18 mouse cellular contexts compared by ENCODE assay signal in the genomic region with DNA sequence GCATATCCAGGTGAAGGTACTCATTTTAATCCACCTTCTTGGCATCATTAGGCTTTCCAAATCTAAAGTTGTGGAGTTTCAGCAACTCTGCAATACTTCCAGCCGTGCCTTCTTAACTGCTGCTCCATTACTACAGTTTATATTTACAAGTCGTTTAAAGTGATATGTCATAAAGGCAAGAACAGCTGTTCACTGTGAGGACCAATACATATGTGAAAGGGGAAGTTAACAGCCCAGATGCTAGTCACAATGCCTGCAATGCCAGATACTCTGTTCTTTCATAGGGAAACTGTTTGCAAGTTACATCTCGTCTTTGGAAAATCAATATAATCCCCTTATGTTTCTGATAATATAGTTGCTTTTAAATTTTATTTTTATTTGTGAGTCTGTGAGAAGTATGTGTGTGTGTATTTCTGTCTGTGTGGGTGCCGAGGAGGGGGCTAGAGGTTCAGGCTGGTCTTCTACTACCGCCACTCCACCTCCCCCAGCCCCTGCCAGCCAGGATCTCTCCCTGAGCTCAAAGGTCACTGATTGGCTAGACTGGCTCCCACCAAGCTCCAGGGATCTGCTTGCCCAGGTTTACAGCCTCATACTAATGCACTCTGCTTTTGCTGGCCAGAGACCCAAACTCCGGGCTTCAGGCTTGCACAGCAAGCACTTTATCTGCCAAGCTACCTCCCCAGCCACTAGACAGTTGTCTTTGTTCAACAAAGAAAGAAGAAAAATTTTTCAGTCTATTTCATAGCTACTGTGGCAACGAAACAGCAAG. TPM values are rescaled to one million over a fixed set of nuclear protein-coding genes. Genes with fewer than 3 reads are reported as not detected.
DNase-seq lines count a peak whose midpoint lies in the region; ATAC-seq and TF ChIP-seq lines count a peak whose summit lies in the region.
"Had no signal": no experiment of that assay in that cellular context is flagged by ENCODE, and none has a peak within 500 bp of the region (broad histone marks: within the 10 kb centered on the region; RNA-seq: fewer than 3 reads in every experiment).

No protein-coding gene starts in this region.

- H3K27ac ChIP-seq in heart, embryonic 10.5 days: no peak overlapping the region
- no peak overlapping the region for H3K27ac ChIP-seq in lung, embryonic 14.5 days (ENCODE audit: low read depth)
- H3K27ac ChIP-seq in liver, embryonic 16.5 days (ENCODE audit: low read length): no peak overlapping the region
- H3K27ac ChIP-seq: forebrain, embryonic 13.5 days; gastrocnemius, adult 2 months; left cerebral cortex, adult 2 months; neural tube, embryonic 13.5 days; stomach, postnatal 0 days had no signal

- no peaks in the 10 kb centered on the region for H3K9me3 ChIP-seq in heart, embryonic 10.5 days
- no peaks in the 10 kb centered on the region for H3K9me3 ChIP-seq in lung, embryonic 14.5 days (ENCODE audit: low read depth, low read length)
- no peaks in the 10 kb centered on the region for H3K9me3 ChIP-seq in liver, embryonic 16.5 days (replicated peaks; ENCODE audit: control insufficient read depth, low read length)
- H3K9me3 ChIP-seq: forebrain, embryonic 13.5 days; neural tube, embryonic 13.5 days had no signal

- peak; percentile 84 for DNase-seq in heart, adult 11 months
- DNase-seq in heart, embryonic 10.5 days (ENCODE audit: low spot score): no peak
- peak; percentile 57 for DNase-seq in lung, embryonic 14.5 days
- no peak for DNase-seq in lung, postnatal 4 days
- no peak for DNase-seq in T-cell, adult 2 months (ENCODE audit: low spot score)
- no peak for DNase-seq in embryo, embryonic 10.5 days (ENCODE audit: low spot score)
- DNase-seq: cerebellum, adult 9-11 months; gastrocnemius, adult 2 months; heart, postnatal 4 days; spleen, adult 18-20 months had no signal

- H3K4me2 ChIP-seq in lung, embryonic 14.5 days: no peak overlapping the region
- no peak overlapping the region for H3K4me2 ChIP-seq in liver, embryonic 16.5 days (ENCODE audit: low read depth, low read length)
- H3K4me2 ChIP-seq: forebrain, embryonic 13.5 days; heart, embryonic 11.5 days; neural tube, embryonic 13.5 days had no signal

- no peak for TF ChIP-seq CTCF in lung, embryonic 14.5 days (IDR thresholded peaks at IDR 0.05; ENCODE audit: low read depth)

- 67% methylated on average over 7 of the region's 7 CpGs for WGBS in heart, embryonic 10.5 days
- WGBS in lung, embryonic 14.5 days: 43% methylated on average over 7 of the region's 7 CpGs
- 40% methylated on average over 7 of the region's 7 CpGs for WGBS in liver, embryonic 16.5 days (ENCODE audit: insufficient replicate concordance)

- no peaks in the 10 kb centered on the region for H3K36me3 ChIP-seq in heart, embryonic 10.5 days
- H3K36me3 ChIP-seq in lung, embryonic 14.5 days (ENCODE audit: insufficient read depth): no peaks in the 10 kb centered on the region
- H3K36me3 ChIP-seq in liver, embryonic 16.5 days (ENCODE audit: control insufficient read depth, insufficient read depth): no peaks in the 10 kb centered on the region
- H3K36me3 ChIP-seq: neural tube, embryonic 13.5 days had no signal

- peak; percentile 68; the same call in 1 of the 2 replicates for ATAC-seq in lung, embryonic 14.5 days (ENCODE audit: insufficient read depth)
- peak; percentile 45 to 46; a peak in 2 of 4 replicates for ATAC-seq in hematopoietic stem cell, adult 5-6 weeks (replicated peaks in 1 of 2; ENCODE audit: insufficient read depth in 1 of 2, low FRiP score in 2 of 2, low TSS enrichment in 1 of 2, low read depth in 1 of 2, poor library complexity in 2 of 2, severe bottlenecking in 2 of 2)
- ATAC-seq in liver, embryonic 16.5 days (ENCODE audit: low read depth): 0 out of 2 replicates have a peak, but pooled peaks have one; percentile 30
- ATAC-seq: forebrain, embryonic 13.5 days; midbrain, embryonic 16.5 days had no signal

- H3K9ac ChIP-seq in lung, embryonic 14.5 days: no peak overlapping the region
- no peak overlapping the region for H3K9ac ChIP-seq in liver, embryonic 16.5 days (ENCODE audit: low read depth, low read length)
- H3K9ac ChIP-seq: forebrain, embryonic 13.5 days; neural tube, embryonic 13.5 days had no signal

- no peak overlapping the region for H3K4me3 ChIP-seq in heart, embryonic 10.5 days
- no peak overlapping the region for H3K4me3 ChIP-seq in lung, embryonic 14.5 days (ENCODE audit: low read depth, low read length)
- H3K4me3 ChIP-seq in liver, embryonic 16.5 days (ENCODE audit: low read depth, low read length): no peak overlapping the region
- H3K4me3 ChIP-seq: forebrain, embryonic 13.5 days; gastrocnemius, adult 2 months; left cerebral cortex, adult 2 months; neural tube, embryonic 13.5 days had no signal

- H3K27me3 ChIP-seq in heart, embryonic 10.5 days (ENCODE audit: insufficient read depth, poor library complexity, severe bottlenecking): peaks cover 8% of the 10 kb centered on the region
- peaks cover 8% of the 10 kb centered on the region; the same call in 1 of the 2 replicates for H3K27me3 ChIP-seq in lung, embryonic 14.5 days (ENCODE audit: insufficient read depth, low read length)
- peaks cover 15% of the 10 kb centered on the region for H3K27me3 ChIP-seq in liver, embryonic 16.5 days (ENCODE audit: control insufficient read depth, insufficient read depth, low read depth, low read length)

- peaks cover 7% of the 10 kb centered on the region for H3K4me1 ChIP-seq in heart, embryonic 10.5 days
- H3K4me1 ChIP-seq in lung, embryonic 14.5 days (ENCODE audit: insufficient read depth): peaks cover 3% of the 10 kb centered on the region; the same call in 1 of the 2 replicates
- H3K4me1 ChIP-seq in liver, embryonic 16.5 days (ENCODE audit: control insufficient read depth, low read depth, low read length): peaks cover under 1% of the 10 kb centered on the region

RNA-seq across cellular contexts. Expression of a gene that starts 5.1 kb away (rescaled TPM):
- polyA plus RNA-seq in heart, embryonic 10.5 days (2016; fragmentation: Nextera tagmentation; extraction: Ambion mirVana): 1.4 TPM in 2 replicates
- polyA plus RNA-seq in lung, embryonic 14.5 days (2014; fragmentation: Nextera tagmentation; extraction: Ambion mirVana): 4.6 and 5.7 TPM in 2 replicates
- total RNA-seq in hematopoietic stem cell, adult 5-6 weeks (2017): 0.56 and 3.2 TPM in 2 replicates
- polyA plus RNA-seq in liver, embryonic 16.5 days (2015; fragmentation: Nextera tagmentation; extraction: Ambion mirVana): 0.56 and 0.64 TPM in 2 replicates

Comparison
In these comparisons a context has a peak if more than half of its experiments do, and no peak if none do; other contexts are left out.
1. DNase-seq: peak in heart, adult 11 months (single experiment) and lung, embryonic 14.5 days (single experiment); none in heart, embryonic 10.5 days (single experiment), lung, postnatal 4 days (0 of 2), T-cell, adult 2 months (single experiment) and embryo, embryonic 10.5 days (single experiment).
2. Peak in every context shown above with its lines, with median percentiles within 50 percentile points of each other: ATAC-seq.